In the genomic region with DNA sequence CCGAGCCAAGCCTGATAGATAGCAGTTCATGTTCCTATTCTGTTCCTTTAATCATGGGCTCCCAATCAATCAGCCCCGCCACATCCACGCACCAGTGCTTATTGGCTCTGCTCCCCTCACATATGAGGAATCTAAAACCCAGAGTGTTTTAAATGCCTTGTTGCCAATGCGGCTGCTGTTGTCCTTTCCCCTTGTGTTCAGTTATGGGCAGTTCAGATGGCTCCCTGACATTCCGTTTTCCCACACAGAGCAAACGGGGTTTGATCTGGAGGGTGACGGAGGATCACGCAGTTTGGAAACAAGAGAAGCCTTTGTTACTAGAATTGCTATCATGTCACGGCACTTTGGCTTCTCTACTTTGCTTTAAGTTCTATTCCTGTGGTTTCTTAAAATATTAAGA, we compare ENCODE assay signal across 9 mouse cellular contexts.
"Had no signal": no experiment of that assay in that cellular context is flagged by ENCODE, and none has a peak within 500 bp of the region (broad histone marks: within the 10 kb centered on the region; RNA-seq: fewer than 3 reads in every experiment).

No protein-coding gene starts in this region.

- H3K27me3 ChIP-seq: kidney, embryonic 15.5 days; limb, embryonic 12.5 days; midbrain, embryonic 13.5 days had no signal

- H3K9ac ChIP-seq: kidney, embryonic 15.5 days; limb, embryonic 12.5 days; liver, embryonic 14.5 days; midbrain, embryonic 13.5 days had no signal

- H3K4me2 ChIP-seq: kidney, embryonic 15.5 days; limb, embryonic 12.5 days; midbrain, embryonic 13.5 days had no signal

- ATAC-seq: midbrain, embryonic 13.5 days had no signal

- H3K27ac ChIP-seq: kidney, embryonic 15.5 days; limb, embryonic 12.5 days; liver, embryonic 14.5 days; midbrain, embryonic 13.5 days; stomach, postnatal 0 days had no signal

- H3K4me1 ChIP-seq: midbrain, embryonic 13.5 days had no signal

- H3K36me3 ChIP-seq: kidney, embryonic 15.5 days; limb, embryonic 12.5 days; midbrain, embryonic 13.5 days had no signal

- H3K4me3 ChIP-seq: kidney, embryonic 15.5 days; limb, embryonic 12.5 days; midbrain, embryonic 13.5 days had no signal

- H3K9me3 ChIP-seq: kidney, embryonic 15.5 days; limb, embryonic 12.5 days; midbrain, embryonic 13.5 days had no signal

- DNase-seq: kidney, adult 18-20 months; kidney, postnatal 14 days; lung, adult 2 months; thymus, postnatal 14 days had no signal
